Mouse (Mus musculus): ENCODE results near the gene Gm5678.
"Not testable (repeated sequence)": the region's sequence is repeated elsewhere in the genome, so short reads cannot be mapped to it uniquely, and the experiment has no call there.

- not testable (repeated sequence) for TF ChIP-seq POLR2A (IDR thresholded peaks at IDR 0.05; ENCODE audit: borderline replicate concordance, control insufficient read depth, low read depth, low read length); CTCF (IDR thresholded peaks at IDR 0.05; ENCODE audit: control insufficient read depth, insufficient read depth, low read length)
These were observed 42.6 kb downstream of the Gm5678 start for GRCm38 (mm10) chr16:93670466-93670865.

Data from bone marrow, adult 2 months (tissue).